Comparison of ENCODE assay signal across 29 mouse cellular contexts in genomic region chr6:100498126-100498525, GRCm38 (mm10).
DNase-seq lines count a peak whose midpoint lies in the region; ATAC-seq lines count a peak whose summit lies in the region.
"Had no signal": no experiment of that assay in that cellular context is flagged by ENCODE, and none has a peak within 500 bp of the region (broad histone marks: within the 10 kb centered on the region; RNA-seq: fewer than 3 reads in every experiment).

No protein-coding gene starts in this region.

- WGBS in midbrain, embryonic 10.5 days = 42% methylated on average over 2 of the region's 2 CpGs
- WGBS in midbrain, embryonic 14.5 days = 27% methylated on average over 2 of the region's 2 CpGs
- WGBS in intestine, embryonic 15.5 days = 76% methylated on average over 2 of the region's 2 CpGs

- H3K27me3 ChIP-seq in midbrain, embryonic 10.5 days (ENCODE audit: low read depth, poor library complexity, severe bottlenecking) = peaks cover 84% of the 10 kb centered on the region
- no peaks in the 10 kb centered on the region for H3K27me3 ChIP-seq in midbrain, embryonic 14.5 days (ENCODE audit: control insufficient read depth, insufficient read depth, low read length)
- H3K27me3 ChIP-seq in intestine, embryonic 15.5 days (replicated peaks) = no peaks in the 10 kb centered on the region
- H3K27me3 ChIP-seq: embryonic facial prominence, embryonic 15.5 days; Patski had no signal

- peak; percentile 53 for DNase-seq in midbrain, embryonic 10.5 days (ENCODE audit: low spot score)
- DNase-seq in midbrain, embryonic 14.5 days = no peak
- DNase-seq in R1 (ENCODE audit: low read depth, low spot score) = peak; percentile 57
- peak; percentile 43 for DNase-seq in embryo, embryonic 10.5 days (ENCODE audit: low spot score)
- DNase-seq: adrenal gland, adult 8-10 months; adrenal gland, postnatal 25 days; cerebellum, adult 18-20 months; cerebellum, adult 9-10 months; cerebellum, postnatal 14 days; gastrocnemius, postnatal 25 days; heart, adult 18-20 months; heart, postnatal 10 days; heart, postnatal 36 days; kidney, adult 18-20 months had no signal

- peaks cover 63% of the 10 kb centered on the region for H3K4me1 ChIP-seq in midbrain, embryonic 10.5 days
- 0 out of 2 replicates have a peak, but pooled peaks cover 10% of the 10 kb centered on the region for H3K4me1 ChIP-seq in midbrain, embryonic 14.5 days (ENCODE audit: control insufficient read depth, insufficient read depth, low read length)
- 0 out of 2 replicates have a peak, but pooled peaks cover 3% of the 10 kb centered on the region for H3K4me1 ChIP-seq in intestine, embryonic 15.5 days (replicated peaks)

- H3K4me3 ChIP-seq in midbrain, embryonic 10.5 days = no peak overlapping the region
- H3K4me3 ChIP-seq in midbrain, embryonic 14.5 days (replicated peaks; ENCODE audit: low read depth, low read length) = no peak overlapping the region
- H3K4me3 ChIP-seq in intestine, embryonic 15.5 days (replicated peaks) = no peak overlapping the region
- H3K4me3 ChIP-seq: embryonic facial prominence, embryonic 12.5 days; embryonic facial prominence, embryonic 15.5 days; erythroblast, embryonic 14.5 days; forebrain, embryonic 13.5 days; heart, embryonic 12.5 days; heart, embryonic 15.5 days; hindbrain, embryonic 10.5 days; hindbrain, embryonic 13.5 days had no signal

- no peaks in the 10 kb centered on the region; the same call in 1 of the 2 replicates for H3K9me3 ChIP-seq in midbrain, embryonic 10.5 days (replicated peaks)
- no peaks in the 10 kb centered on the region for H3K9me3 ChIP-seq in midbrain, embryonic 14.5 days (ENCODE audit: control insufficient read depth, low read length)
- no peaks in the 10 kb centered on the region for H3K9me3 ChIP-seq in intestine, embryonic 15.5 days
- H3K9me3 ChIP-seq: embryonic facial prominence, embryonic 12.5 days; embryonic facial prominence, embryonic 15.5 days; forebrain, embryonic 13.5 days; heart, embryonic 12.5 days; heart, embryonic 15.5 days; hindbrain, embryonic 10.5 days; hindbrain, embryonic 13.5 days had no signal

- no peaks in the 10 kb centered on the region for H3K36me3 ChIP-seq in midbrain, embryonic 10.5 days
- H3K36me3 ChIP-seq in midbrain, embryonic 14.5 days (ENCODE audit: control insufficient read depth, insufficient read depth, low read length) = no peaks in the 10 kb centered on the region
- H3K36me3 ChIP-seq in intestine, embryonic 15.5 days = no peaks in the 10 kb centered on the region
- H3K36me3 ChIP-seq: embryonic facial prominence, embryonic 12.5 days; embryonic facial prominence, embryonic 15.5 days; heart, embryonic 12.5 days; heart, embryonic 15.5 days; hindbrain, embryonic 10.5 days; hindbrain, embryonic 13.5 days had no signal

- H3K27ac ChIP-seq in midbrain, embryonic 10.5 days (replicated peaks) = no peak overlapping the region
- no peak overlapping the region for H3K27ac ChIP-seq in midbrain, embryonic 14.5 days (replicated peaks; ENCODE audit: low read depth, low read length)
- no peak overlapping the region for H3K27ac ChIP-seq in intestine, embryonic 15.5 days
- H3K27ac ChIP-seq: embryonic facial prominence, embryonic 12.5 days; embryonic facial prominence, embryonic 15.5 days; forebrain, embryonic 13.5 days; heart, embryonic 15.5 days; hindbrain, embryonic 10.5 days; hindbrain, embryonic 13.5 days had no signal

- H3K9ac ChIP-seq in midbrain, embryonic 14.5 days (replicated peaks; ENCODE audit: low read length) = no peak overlapping the region
- no peak overlapping the region for H3K9ac ChIP-seq in intestine, embryonic 15.5 days
- H3K9ac ChIP-seq: embryonic facial prominence, embryonic 12.5 days; embryonic facial prominence, embryonic 15.5 days; forebrain, embryonic 13.5 days; heart, embryonic 12.5 days; heart, embryonic 15.5 days; hindbrain, embryonic 13.5 days had no signal

- ATAC-seq in midbrain, embryonic 14.5 days (ENCODE audit: low FRiP score, low TSS enrichment) = no peak
- ATAC-seq in intestine, embryonic 15.5 days = no peak
- no peak for ATAC-seq in cerebellum, adult (ENCODE audit: insufficient number of reproducible peaks, low FRiP score, low TSS enrichment)
- ATAC-seq: CD4-positive, CD25-positive, alpha-beta regulatory T cell, adult 4 months; forebrain, embryonic 13.5 days; forebrain, embryonic 16.5 days; hindbrain, embryonic 16.5 days; intestine, embryonic 16.5 days; Patski had no signal

- no peak overlapping the region for H3K4me2 ChIP-seq in midbrain, embryonic 14.5 days (ENCODE audit: low read length)
- H3K4me2 ChIP-seq in intestine, embryonic 15.5 days (replicated peaks) = no peak overlapping the region
- H3K4me2 ChIP-seq: embryonic facial prominence, embryonic 12.5 days; embryonic facial prominence, embryonic 15.5 days; forebrain, embryonic 13.5 days; heart, embryonic 12.5 days; heart, embryonic 15.5 days; hindbrain, embryonic 13.5 days had no signal
